Mouse (Mus musculus): ENCODE data around the gene Map3k5.

GRCm38 (mm10) chr10:20030703-20031102 is 96.4 kb downstream of the Map3k5 start:
- no peak for TF ChIP-seq USF1 (IDR thresholded peaks at IDR 0.05; ENCODE audit: low read depth, low read length)
- no peak for TF ChIP-seq TAL1 (IDR thresholded peaks at IDR 0.05; ENCODE audit: low read length)
- no peak for TF ChIP-seq EP300 (IDR thresholded peaks at IDR 0.05; ENCODE audit: low read depth in 1 of 2, low read length in 2 of 2)
- TF ChIP-seq MAFK (IDR thresholded peaks at IDR 0.05; ENCODE audit: borderline replicate concordance, low read depth, low read length) = no peak
- no peak for TF ChIP-seq CTCF (IDR thresholded peaks at IDR 0.05 in 2 of 3, conservative IDR thresholded peaks at IDR 0.05 in 1 of 3; ENCODE audit: control insufficient read depth in 1 of 3, insufficient read depth in 1 of 3, low read depth in 2 of 3, low read length in 3 of 3, poor library complexity in 1 of 3, severe bottlenecking in 1 of 3)
- no peak for TF ChIP-seq POLR2A (IDR thresholded peaks at IDR 0.05; ENCODE audit: control insufficient read depth in 1 of 2, insufficient read depth in 1 of 2, low read depth in 1 of 2, low read length in 2 of 2, poor library complexity in 1 of 2)
- no peak for TF ChIP-seq KAT2A (conservative IDR thresholded peaks at IDR 0.05; ENCODE audit: low read depth, low read length)
- TF ChIP-seq ETS1 (IDR thresholded peaks at IDR 0.05; ENCODE audit: low read depth, low read length) = no peak
- no peak for TF ChIP-seq JUND (IDR thresholded peaks at IDR 0.05; ENCODE audit: low read depth, low read length)
- TF ChIP-seq UBTF (IDR thresholded peaks at IDR 0.05; ENCODE audit: borderline replicate concordance, insufficient read depth, low read depth, low read length) = no peak
- no peak for TF ChIP-seq ELF1 (IDR thresholded peaks at IDR 0.05; ENCODE audit: low read depth, low read length)
